Mouse (Mus musculus): ENCODE measurements around the gene Dusp15. TPM values are rescaled to one million over a fixed set of nuclear protein-coding genes. Genes with fewer than 3 reads are reported as not detected.

The Dusp15 gene
- polyA plus RNA-seq, 1 experiment from 2014 or later, result 0.36 TPM

GRCm38 (mm10) chr2:152922376-152922775 lies 29.1 kb downstream of the Dusp15 start:
- DNase-seq (ENCODE audit: low read depth, low spot score) (no peak), ATAC-seq (no peak)
- H3K27me3 ChIP-seq, result no peaks in the 10 kb centered on the region
- ChIA-PET POLR2A (interaction anchor here (0.6 kb wide), 1 partner anchor 18 kb away, joined by 4 read pairs; no protein-coding TSS in a partner anchor), CTCF (no interaction called here)
- in situ Hi-C loops (cut with MboI; ENCODE audit: low pct_unique_long_range_greater_than_20kb), result loop anchor here (25.0 kb wide), 1 partner anchor 1010 kb away; the partner anchor contains the start of gene Angpt4
- TF ChIP-seq CTCF (IDR thresholded peaks at IDR 0.05), result no peak

- no peaks in the 10 kb centered on the region for H3K27me3 ChIP-seq
- ATAC-seq, result no peak
- POLR2A ChIA-PET, result interaction anchor here (1.6 kb wide), 1 partner anchor 96 kb away, joined by 3 read pairs; no protein-coding TSS in a partner anchor
Observed at GRCm38 (mm10) chr2:152917671-152918070, 33.8 kb downstream of the Dusp15 start.

GRCm38 (mm10) chr2:152916111-152916510 lies 35.4 kb downstream of the Dusp15 start:
- DNase-seq (ENCODE audit: low read depth, low spot score) (no peak), ATAC-seq (no peak)
- H3K27me3 ChIP-seq, result no peaks in the 10 kb centered on the region
- ChIA-PET CTCF (interaction anchor here (1.0 to 2.4 kb wide), 5 partner anchors 8 to 229 kb away, joined by 3 to 10 read pairs (median 5); partner anchors contain the start of gene Pdrg1), POLR2A (no interaction called here)
- in situ Hi-C loops (cut with MboI; ENCODE audit: low pct_unique_long_range_greater_than_20kb), result loop anchor here (5.0 to 25.0 kb wide), 3 partner anchors 96 to 1004 kb away; partner anchors contain the start of gene Angpt4
- no peak for TF ChIP-seq CTCF (IDR thresholded peaks at IDR 0.05)

More at GRCm38 (mm10) chr2:152917671-152918070, 33.8 kb downstream of the Dusp15 start:
- CTCF ChIA-PET, result interaction anchor here (1.4 kb wide), 1 partner anchor 16 kb away, joined by 5 read pairs; the partner anchor contains the start of gene Foxs1
- no peak for DNase-seq (ENCODE audit: low read depth, low spot score)
- in situ Hi-C loops (cut with MboI; ENCODE audit: low pct_unique_long_range_greater_than_20kb), result loop anchor here (5.0 to 25.0 kb wide), 3 partner anchors 95 to 1005 kb away; partner anchors contain the start of gene Angpt4
- no peak for TF ChIP-seq CTCF (IDR thresholded peaks at IDR 0.05)

- DNase-seq (ENCODE audit: low read depth, low spot score) (no peak), ATAC-seq (no peak)
- no peaks in the 10 kb centered on the region for H3K27me3 ChIP-seq
- in situ Hi-C loops (cut with MboI; ENCODE audit: low pct_unique_long_range_greater_than_20kb), result loop anchor here (5.0 to 25.0 kb wide), 3 partner anchors 97 to 1003 kb away; partner anchors contain the start of gene Angpt4
- CTCF ChIA-PET, result interaction anchor here (1.0 to 2.4 kb wide), 9 partner anchors 9 to 232 kb away, joined by 3 to 10 read pairs (median 4); partner anchors contain the start of gene Pdrg1
- POLR2A ChIA-PET, result no interaction called here
- no peak for TF ChIP-seq CTCF (IDR thresholded peaks at IDR 0.05)
Observed at GRCm38 (mm10) chr2:152915453-152915852, 36.0 kb downstream of the Dusp15 start.

- no peaks in the 10 kb centered on the region for H3K27me3 ChIP-seq
- CTCF ChIA-PET, result interaction anchor here (0.8 to 2.4 kb wide), 9 partner anchors 10 to 232 kb away, joined by 3 to 10 read pairs (median 4); partner anchors contain the start of gene Pdrg1
- in situ Hi-C loops (cut with MboI; ENCODE audit: low pct_unique_long_range_greater_than_20kb), result loop anchor here (5.0 to 25.0 kb wide), 3 partner anchors 98 to 1002 kb away; partner anchors contain the start of gene Angpt4
- no peak for TF ChIP-seq CTCF (IDR thresholded peaks at IDR 0.05)
- POLR2A ChIA-PET, result interaction anchor here (0.6 kb wide), 1 partner anchor 10 kb away, joined by 3 read pairs; no protein-coding TSS in a partner anchor
- ATAC-seq (peak; percentile 56), DNase-seq (ENCODE audit: low read depth, low spot score) (no peak)
Observed at GRCm38 (mm10) chr2:152914310-152915120, 37.0 kb downstream of the Dusp15 start.

GRCm38 (mm10) chr2:152913471-152913870 lies 38.0 kb downstream of the Dusp15 start:
- ChIA-PET CTCF (interaction anchor here (1.3 kb wide), 1 partner anchor 26 kb away, joined by 3 read pairs; no protein-coding TSS in a partner anchor), POLR2A (interaction anchor here (0.6 kb wide), 1 partner anchor 304 kb away, joined by 4 read pairs; no protein-coding TSS in a partner anchor)
- TF ChIP-seq CTCF (IDR thresholded peaks at IDR 0.05), result no peak
- DNase-seq (ENCODE audit: low read depth, low spot score) (no peak), ATAC-seq (no peak)
- in situ Hi-C loops (cut with MboI; ENCODE audit: low pct_unique_long_range_greater_than_20kb), result loop anchor here (25.0 kb wide), 1 partner anchor 1001 kb away; the partner anchor contains the start of gene Angpt4
- no peaks in the 10 kb centered on the region for H3K27me3 ChIP-seq

GRCm38 (mm10) chr2:152911432-152911831 lies 40.1 kb downstream of the Dusp15 start:
- H3K27me3 ChIP-seq, result no peaks in the 10 kb centered on the region
- ChIA-PET POLR2A (no interaction called here), CTCF (interaction anchor here (0.5 kb wide), 1 partner anchor 170 kb away, joined by 3 read pairs; no protein-coding TSS in a partner anchor)
- no peak for DNase-seq (ENCODE audit: low read depth, low spot score)
- ATAC-seq, result no peak
- no peak for TF ChIP-seq CTCF (IDR thresholded peaks at IDR 0.05)
- in situ Hi-C loops (cut with MboI; ENCODE audit: low pct_unique_long_range_greater_than_20kb), result loop anchor here (25.0 kb wide), 1 partner anchor 999 kb away; the partner anchor contains the start of gene Angpt4

- in situ Hi-C loops (cut with MboI; ENCODE audit: low pct_unique_long_range_greater_than_20kb), result loop anchor here (25.0 kb wide), 1 partner anchor 999 kb away; the partner anchor contains the start of gene Angpt4
- DNase-seq (ENCODE audit: low read depth, low spot score), result no peak
- ATAC-seq, result no peak
Observed at GRCm38 (mm10) chr2:152911031-152911430, 40.5 kb downstream of the Dusp15 start, which contains the start of gene Mylk2. TSS of gene Mylk2 (plus strand) at chr2:152911352.

GRCm38 (mm10) chr2:152909848-152910247 lies 41.6 kb downstream of the Dusp15 start:
- POLR2A ChIA-PET, result no interaction called here
- CTCF ChIA-PET, result interaction anchor here (1.1 kb wide), 1 partner anchor 24 kb away, joined by 3 read pairs; the partner anchor contains the start of gene Foxs1
- TF ChIP-seq CTCF (IDR thresholded peaks at IDR 0.05), result no peak
- ATAC-seq, result no peak
- H3K27me3 ChIP-seq, result no peaks in the 10 kb centered on the region
- in situ Hi-C loops (cut with MboI; ENCODE audit: low pct_unique_long_range_greater_than_20kb), result loop anchor here (5.0 to 25.0 kb wide), 2 partner anchors 173 to 998 kb away; partner anchors contain the start of genes Angpt4 and Id1
- no peak for DNase-seq (ENCODE audit: low read depth, low spot score)

More at GRCm38 (mm10) chr2:152911031-152911430, 40.5 kb downstream of the Dusp15 start, which contains the start of gene Mylk2:
- no peaks in the 10 kb centered on the region for H3K27me3 ChIP-seq
- POLR2A ChIA-PET, result no interaction called here
- TF ChIP-seq CTCF (IDR thresholded peaks at IDR 0.05), result no peak
- CTCF ChIA-PET, result interaction anchor here (1.1 kb wide), 1 partner anchor 22 kb away, joined by 3 read pairs; the partner anchor contains the start of gene Foxs1

Measured in Patski (cell line).